Mouse (Mus musculus) lung, adult 2 months (tissue): Measurements from ENCODE around the gene Cdc6.

Experiments used
- CTCF ChIP-seq: fragments of 200-500 bp; IDR thresholded peaks from 2 replicates; pipeline ENCODE4 v1.5.1; 2011; ENCODE audit warnings: mild to moderate bottlenecking, low read length, control low read depth; ENCODE audit not compliant: insufficient read depth
- POLR2A ChIP-seq: fragments of 200-500 bp; IDR thresholded peaks from 2 replicates; pipeline ENCODE4 v1.6.1; 2011; ENCODE audit warnings: low read depth, mild to moderate bottlenecking, control low read depth, low read length, borderline replicate concordance; ENCODE audit errors: extremely low read depth

DNA sequence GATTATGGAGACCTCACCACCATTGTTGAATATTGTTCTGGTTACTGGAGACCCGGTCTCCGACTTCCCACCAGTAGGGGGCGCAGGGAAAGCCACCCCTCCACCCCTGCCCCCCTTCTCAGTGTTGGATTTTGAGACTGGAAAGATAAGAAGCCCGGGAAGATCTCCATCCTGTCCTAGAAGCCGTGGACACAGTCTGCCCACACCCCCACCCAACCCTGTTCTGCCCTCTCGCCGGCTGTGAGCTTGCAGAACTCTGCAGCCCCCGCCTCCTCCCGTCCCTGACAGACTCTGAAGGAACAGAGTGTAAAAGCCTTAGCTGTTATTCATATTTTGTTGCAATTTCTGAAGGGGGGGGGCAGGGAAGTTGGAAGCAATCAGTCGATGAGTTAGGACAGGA lies 46.8 kb downstream of the Cdc6 start:
- TF ChIP-seq CTCF (peak; percentile 65), POLR2A (no peak)
